Mouse (Mus musculus) heart, postnatal 0 days (tissue): ENCODE results near the gene Gsap.

ENCODE experiments used
- CTCF ChIP-seq: IDR thresholded peaks from 2 replicates; pipeline ENCODE4 v1.5.1; 2016; ENCODE audit warnings: antibody characterized with exemption, control low read depth, low read depth
- EP300 ChIP-seq: IDR thresholded peaks from 2 replicates; pipeline ENCODE4 v1.6.1; 2016; ENCODE audit warnings: antibody characterized with exemption, low read depth

- TF ChIP-seq CTCF: no peak
- no peak for TF ChIP-seq EP300
Measured at GRCm38 (mm10) chr5:21188435-21188834, 2.4 kb downstream of the Gsap start.
